Mouse (Mus musculus) liver, embryonic 14.5 days (tissue): ENCODE results near the gene Arl3.

Experiments
- CTCF ChIP-seq: IDR thresholded peaks from 2 replicates; pipeline ENCODE4 v1.5.1; 2016; ENCODE audit warnings: antibody characterized with exemption, low read depth, control low read depth
- EP300 ChIP-seq: IDR thresholded peaks from 2 replicates; pipeline ENCODE4 v1.6.1; 2016; ENCODE audit warnings: antibody characterized with exemption, low read depth

GRCm38 (mm10) chr19:46617361-46617760 is 44.4 kb upstream of the Arl3 start:
- TF ChIP-seq CTCF (no peak), EP300 (no peak)
